Mouse (Mus musculus) macrophage (primary cell): ENCODE data around the gene Elp4. TPM values are rescaled to one million over a fixed set of nuclear protein-coding genes. Genes with fewer than 3 reads are reported as not detected.

Source experiments
- H3K27ac ChIP-seq: fragments of 350-480 bp; formaldehyde crosslinking; 2 replicates; pipeline ENCODE4 v1.9.0; 2021
- H3K36me3 ChIP-seq: fragments of 350-480 bp; formaldehyde crosslinking; 2 replicates; pipeline ENCODE4 v1.9.0; 2021; ENCODE audit errors: inconsistent target
- H3K4me3 ChIP-seq: fragments of 350-480 bp; formaldehyde crosslinking; 2 replicates; pipeline ENCODE4 v1.9.0; 2021; ENCODE audit errors: inconsistent target
- H3K79me2 ChIP-seq: fragments of 350-480 bp; formaldehyde crosslinking; 2 replicates; pipeline ENCODE4 v1.9.0; 2021; ENCODE audit errors: inconsistent target
- WGBS: methylation state at CpG from one replicate; pipeline ENCODE4 v1.1.7; 2026; ENCODE audit warnings: inconsistent platforms; ENCODE audit not compliant: missing documents; 5-methylcytosine and 5-hydroxymethylcytosine counted together
- polyA plus RNA-seq: library from polyadenylated mRNA; stranded (reverse); fragments of 250-400 nt; gene quantifications from 3 replicates; pipeline ENCODE4 v1.2.4, GENCODE M21; 2018; ENCODE audit warnings: inconsistent platforms

Elp4 gene
- polyA plus RNA-seq, 1 experiment from 2014 or later, result 3.1 TPM

DNA sequence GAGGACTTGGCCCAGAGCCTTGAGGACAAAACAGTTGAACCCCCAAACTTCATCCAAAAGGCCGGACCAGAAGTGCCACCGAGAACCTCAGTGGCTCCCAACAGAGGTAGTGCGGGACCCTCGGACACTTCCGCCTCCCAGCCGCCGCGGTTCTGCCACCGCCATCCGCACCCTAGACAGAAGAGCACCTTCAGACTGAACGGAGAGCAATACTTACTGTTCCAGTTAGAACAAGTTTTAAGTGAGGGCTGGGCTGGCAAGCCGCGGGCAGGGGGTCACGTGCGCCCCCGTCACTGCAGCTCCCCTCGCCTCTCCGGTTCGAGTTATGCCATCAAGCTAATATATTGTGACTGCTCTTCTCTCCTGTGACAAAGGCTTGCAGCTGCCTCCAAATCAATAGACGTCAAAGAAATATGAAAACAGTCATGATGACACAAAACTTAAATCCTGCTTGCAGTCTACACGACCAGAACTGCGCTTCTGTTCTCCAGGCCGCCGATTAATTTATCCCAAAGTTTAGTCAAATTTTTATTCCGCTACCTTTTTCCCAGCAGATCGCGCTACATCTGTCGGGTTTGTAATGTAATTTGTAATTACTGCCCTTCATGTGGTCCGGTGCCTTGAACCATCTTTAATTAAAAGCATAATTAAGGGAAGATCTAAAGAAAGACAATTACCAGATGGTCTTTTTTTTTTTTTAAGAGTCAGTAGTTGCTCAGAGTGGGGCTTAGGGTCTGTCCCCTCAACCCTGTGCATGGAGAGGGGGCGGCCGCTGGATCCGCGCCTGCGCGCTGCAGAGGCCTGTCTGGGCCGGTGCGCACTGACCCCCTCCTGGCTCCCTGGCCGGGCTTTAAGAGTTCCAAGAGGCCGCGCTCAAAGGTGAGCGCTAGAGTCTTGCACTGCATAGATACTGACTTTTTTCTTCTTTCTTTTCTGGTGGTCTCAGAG, 244.2 kb downstream of the Elp4 start:
- Histone ChIP-seq H3K27ac (no peak overlapping the region), H3K4me3 (no peak overlapping the region), H3K79me2 (no peaks in the 10 kb centered on the region), H3K36me3 (no peaks in the 10 kb centered on the region)
- WGBS, result 7% methylated on average over 41 of the region's 41 CpGs

DNA sequence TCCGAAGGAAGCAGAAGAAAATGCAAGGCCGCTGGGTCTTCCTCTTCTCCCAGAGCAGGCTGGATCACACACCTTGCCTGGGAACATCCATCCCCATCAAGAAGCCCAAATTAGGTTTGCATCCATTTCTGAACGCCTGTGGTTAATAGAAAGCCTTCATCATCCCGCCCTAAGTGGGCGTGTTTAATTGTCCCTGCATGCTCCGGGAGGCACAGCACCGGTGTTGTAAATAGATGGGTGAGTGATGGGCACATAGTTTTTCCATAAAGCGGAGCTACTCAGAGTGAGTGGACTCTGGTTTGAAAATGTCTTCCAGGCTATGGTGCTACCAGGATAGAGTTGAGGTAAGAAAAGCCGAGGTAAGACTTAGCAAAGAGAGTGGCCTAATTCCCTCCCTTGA, 245.0 kb downstream of the Elp4 start:
- 8% methylated on average over 9 of the region's 9 CpGs for WGBS
- Histone ChIP-seq H3K36me3 (no peaks in the 10 kb centered on the region), H3K4me3 (no peak overlapping the region), H3K27ac (no peak overlapping the region), H3K79me2 (no peaks in the 10 kb centered on the region)

DNA sequence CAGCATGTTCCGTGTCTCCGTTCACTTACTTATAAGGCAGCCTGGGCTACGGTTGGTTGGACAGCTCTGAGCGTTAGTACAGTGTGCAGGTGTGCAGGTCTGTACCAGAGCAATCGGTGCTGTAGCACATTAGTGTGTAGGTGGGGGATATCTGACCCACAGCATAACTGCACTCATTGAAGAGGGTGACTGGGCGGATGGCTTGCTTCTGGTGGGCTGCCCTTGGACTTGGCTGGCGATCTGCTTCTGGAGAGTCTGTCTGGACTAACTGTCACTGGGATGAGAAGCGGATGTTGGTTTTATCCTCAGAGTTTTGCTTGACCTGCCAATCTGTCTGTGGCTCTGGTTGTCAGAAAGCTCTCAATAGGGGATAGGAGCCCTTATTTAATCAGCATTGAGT, 247.9 kb downstream of the Elp4 start:
- 82% methylated on average over 8 of the region's 8 CpGs for WGBS
- no peaks in the 10 kb centered on the region for H3K79me2 ChIP-seq
- no peak overlapping the region for H3K27ac ChIP-seq
- H3K36me3 ChIP-seq, result no peaks in the 10 kb centered on the region
- no peak overlapping the region for H3K4me3 ChIP-seq

Other genes with a start within 250 kb of the Elp4 start
- gene Pax6, start 235.7 kb downstream of the Elp4 start, polyA plus RNA-seq, result not detected in 3 replicates
- 23.1 to 33.0 TPM (median 27.8 TPM) in 3 replicates for gene Immp1l, start 74 bp upstream of the Elp4 start, polyA plus RNA-seq
- 8.9 to 19.4 TPM (median 13.6 TPM) in 3 replicates for gene Dnajc24, start 99.0 kb upstream of the Elp4 start, polyA plus RNA-seq